Mouse (Mus musculus) heart, embryonic 14.5 days (tissue): Measurements from ENCODE around the gene Nostrin. TPM values are rescaled to one million over a fixed set of nuclear protein-coding genes. Genes with fewer than 3 reads are reported as not detected.
A peak's percentile ranks its signal among the peaks of the same experiment; 100 is the strongest.

Experiments used
- ATAC-seq: fragments of 200-750 bp; cut with Nextera tagmentation; 2 replicates; pipeline ENCODE4 v1.8.0; 2017; ENCODE audit warnings: low read depth, moderate TSS enrichment; ENCODE audit not compliant: insufficient number of reproducible peaks, insufficient read depth, low FRiP score
- H3K27ac ChIP-seq, 2 experiments: fragments of 200-500 bp in 1 of 2; fragments of 300-500 bp in 1 of 2; sonication (generic) in 1 of 2; replicated peaks in 1 of 2; 2 replicates each; pipeline ENCODE4 v1.5.1; 2012 to 2014; ENCODE audit warnings: low read depth in 2 of 2, low read length in 2 of 2, control low read depth in 1 of 2, mild to moderate bottlenecking in 1 of 2, mixed read lengths in 1 of 2; ENCODE audit not compliant: control insufficient read depth in 1 of 2, insufficient read depth in 1 of 2
- H3K27me3 ChIP-seq: fragments of 300-500 bp; sonication (generic); 2 replicates; pipeline ENCODE4 v1.6.1; 2014; ENCODE audit warnings: mild to moderate bottlenecking, low read length, control low read depth; ENCODE audit not compliant: control insufficient read depth, insufficient read depth
- H3K36me3 ChIP-seq: fragments of 300-500 bp; sonication (generic); 2 replicates; pipeline ENCODE4 v1.6.1; 2014; ENCODE audit warnings: mild to moderate bottlenecking, control low read depth, low read length, mixed read lengths; ENCODE audit not compliant: control insufficient read depth, insufficient read depth
- H3K4me1 ChIP-seq, 2 experiments: fragments of 200-500 bp in 1 of 2; fragments of 300-500 bp in 1 of 2; sonication (generic) in 1 of 2; 2 replicates each; pipeline ENCODE4 v1.6.1; 2012 to 2014; ENCODE audit warnings: low read length in 2 of 2, control low read depth in 1 of 2, mixed read lengths in 1 of 2; ENCODE audit not compliant: control insufficient read depth in 2 of 2, insufficient read depth in 2 of 2
- H3K4me2 ChIP-seq: fragments of 300-500 bp; sonication (generic); 2 replicates; pipeline ENCODE4 v1.6.1; 2014; ENCODE audit warnings: mild to moderate bottlenecking, low read length
- H3K4me3 ChIP-seq, 2 experiments: fragments of 200-500 bp in 1 of 2; fragments of 300-500 bp in 1 of 2; sonication (generic) in 1 of 2; 2 replicates each; pipeline ENCODE4 v1.5.1; 2012 to 2014; ENCODE audit warnings: low read length in 2 of 2, mild to moderate bottlenecking in 2 of 2, control low read depth in 1 of 2, low read depth in 1 of 2, moderate library complexity in 1 of 2; ENCODE audit not compliant: control insufficient read depth in 1 of 2, insufficient read depth in 1 of 2
- H3K9ac ChIP-seq: fragments of 300-500 bp; sonication (generic); 2 replicates; pipeline ENCODE4 v1.6.1; 2014; ENCODE audit warnings: mild to moderate bottlenecking, low read length
- H3K9me3 ChIP-seq: fragments of 300-500 bp; sonication (generic); 2 replicates; pipeline ENCODE4 v1.6.1; 2016; ENCODE audit warnings: low read length, control low read depth; ENCODE audit not compliant: control insufficient read depth
- WGBS: fragments of 180-500 bp; shearing (Covaris S2); extraction: QIAGEN DNeasy Blood & Tissue Kit; methylation state at CpG from one replicate; pipeline ENCODE4 v1.1.7; 2014; 5-methylcytosine and 5-hydroxymethylcytosine counted together
- polyA plus RNA-seq: library from polyadenylated mRNA; unstranded; fragments of >200 nt; fragmentation: Nextera tagmentation; extraction: Ambion mirVana; gene quantifications from 2 replicates; pipeline ENCODE4 v1.2.1, GENCODE M21; 2014

Nostrin gene
- polyA plus RNA-seq = 3.3 and 3.5 TPM in 2 replicates

GRCm38 (mm10) chr2:69135661-69136576, at the start of gene Nostrin:
Gene Nostrin (plus strand): TSS chr2:69135800.
- ATAC-seq = no peak
- peak within 1 kb of the TSS in 1 of 2 experiments; percentile 10; a peak in 1 of 4 replicates for H3K27ac ChIP-seq
- WGBS = 49% methylated on average over 15 of the region's 15 CpGs

GRCm38 (mm10) chr2:69086505-69087260, 48.9 kb upstream of the Nostrin start:
- no peak overlapping the region for H3K27ac ChIP-seq
- no peaks in the 10 kb centered on the region for H3K27me3 ChIP-seq
- no peak overlapping the region for H3K9ac ChIP-seq
- ATAC-seq = no peak
- no peaks in the 10 kb centered on the region for H3K36me3 ChIP-seq
- WGBS = 42% methylated on average over 8 of the region's 8 CpGs
- no peaks in the 10 kb centered on the region for H3K9me3 ChIP-seq
- H3K4me3 ChIP-seq = no peak overlapping the region
- H3K4me1 ChIP-seq = peaks cover 4 to 6% of the 10 kb centered on the region in 2 experiments; a peak in 2 of 4 replicates
- no peak overlapping the region for H3K4me2 ChIP-seq

More at GRCm38 (mm10) chr2:69135661-69136576, at the start of gene Nostrin:
- Histone ChIP-seq H3K9ac (no peak within 1 kb of the TSS), H3K27me3 (no peaks in the 10 kb centered on the region), H3K4me1 (peaks cover 2 to 9% of the 10 kb centered on the region in 2 experiments; a peak in 2 of 4 replicates), H3K36me3 (no peaks in the 10 kb centered on the region), H3K4me3 (peak within 1 kb of the TSS in 1 of 2 experiments; percentile 4; a peak in 1 of 4 replicates), H3K9me3 (no peaks in the 10 kb centered on the region), H3K4me2 (peak within 1 kb of the TSS; percentile 37)

GRCm38 (mm10) chr2:69095836-69096235, 39.8 kb upstream of the Nostrin start:
- Histone ChIP-seq H3K4me2 (no peak overlapping the region), H3K27ac (no peak overlapping the region), H3K36me3 (no peaks in the 10 kb centered on the region), H3K9me3 (no peaks in the 10 kb centered on the region), H3K4me3 (no peak overlapping the region), H3K4me1 (no peaks in the 10 kb centered on the region; a peak in 1 of 4 replicates), H3K27me3 (no peaks in the 10 kb centered on the region), H3K9ac (no peak overlapping the region)
- no peak for ATAC-seq

- 81% methylated on average over 4 of the region's 4 CpGs for WGBS
- Histone ChIP-seq H3K36me3 (no peaks in the 10 kb centered on the region), H3K4me2 (no peak overlapping the region), H3K9ac (no peak overlapping the region), H3K9me3 (no peaks in the 10 kb centered on the region), H3K27ac (no peak overlapping the region), H3K4me1 (no peaks in the 10 kb centered on the region; a peak in 1 of 4 replicates), H3K4me3 (no peak overlapping the region), H3K27me3 (no peaks in the 10 kb centered on the region)
- no peak for ATAC-seq
Measured at GRCm38 (mm10) chr2:69096821-69097220, 38.8 kb upstream of the Nostrin start.

- no peaks in the 10 kb centered on the region for H3K9me3 ChIP-seq
- no peak for ATAC-seq
- WGBS = 60% methylated on average over 2 of the region's 2 CpGs
- H3K4me2 ChIP-seq = no peak overlapping the region
- H3K9ac ChIP-seq = no peak overlapping the region
- H3K27me3 ChIP-seq = no peaks in the 10 kb centered on the region
- no peak overlapping the region for H3K4me3 ChIP-seq
- H3K4me1 ChIP-seq = no peaks in the 10 kb centered on the region; a peak in 1 of 4 replicates
- H3K36me3 ChIP-seq = no peaks in the 10 kb centered on the region
- H3K27ac ChIP-seq = no peak overlapping the region
Measured at GRCm38 (mm10) chr2:69097526-69097925, 38.1 kb upstream of the Nostrin start.

- H3K4me3 ChIP-seq = no peak overlapping the region
- no peaks in the 10 kb centered on the region for H3K27me3 ChIP-seq
- no peak for ATAC-seq
- no peak overlapping the region for H3K9ac ChIP-seq
- H3K4me2 ChIP-seq = no peak overlapping the region
- no peaks in the 10 kb centered on the region for H3K9me3 ChIP-seq
- no peak overlapping the region for H3K27ac ChIP-seq
- 94% methylated on average over 3 of the region's 3 CpGs for WGBS
- no peaks in the 10 kb centered on the region; a peak in 1 of 4 replicates for H3K4me1 ChIP-seq
- no peaks in the 10 kb centered on the region for H3K36me3 ChIP-seq
Measured at GRCm38 (mm10) chr2:69098701-69099100, 36.9 kb upstream of the Nostrin start.

GRCm38 (mm10) chr2:69099147-69099546, 36.5 kb upstream of the Nostrin start:
- Histone ChIP-seq H3K36me3 (no peaks in the 10 kb centered on the region), H3K27me3 (no peaks in the 10 kb centered on the region), H3K4me3 (no peak overlapping the region), H3K9ac (no peak overlapping the region), H3K27ac (no peak overlapping the region), H3K4me2 (no peak overlapping the region), H3K9me3 (no peaks in the 10 kb centered on the region), H3K4me1 (no peaks in the 10 kb centered on the region; a peak in 1 of 4 replicates)
- 96% methylated on average over 7 of the region's 7 CpGs for WGBS
- no peak for ATAC-seq
